Mouse (Mus musculus) sigmoid colon, adult 10 weeks (tissue): ENCODE results near the gene Olfr723. TPM values are rescaled to one million over a fixed set of nuclear protein-coding genes. Genes with fewer than 3 reads are reported as not detected.

Source experiments
- polyA plus RNA-seq: library from polyadenylated mRNA; stranded (reverse); fragments of 350-450 nt; fragmentation: Illumina TruSeq; extraction: RNeasy Lipid Tissue Mini Kit (QIAGEN cat#74804); gene quantifications from one replicate; pipeline ENCODE4 v1.2.3, GENCODE M21; 2014; ENCODE audit warnings: low read depth, low replicate concordance

The Olfr723 gene
- not detected for polyA plus RNA-seq

GRCm38 (mm10) chr14:49931687-49932086 lies at the start of gene Olfr723:
Gene Olfr723, minus strand, starts transcription at chr14:49931787.

GRCm38 (mm10) chr14:49963174-49963573 lies 31.6 kb upstream of the Olfr723 start, which contains the start of gene Olfr724:
Gene Olfr724, minus strand, starts transcription at chr14:49963274.

GRCm38 (mm10) chr14:49901899-49902298 lies 29.7 kb downstream of the Olfr723 start, which contains the start of gene Olfr722:
Gene Olfr722, minus strand, starts transcription at chr14:49901999.

Other genes starting within 250 kb of the Olfr723 start
- 8.5 TPM for gene Armh4, start 148.4 kb downstream of the Olfr723 start, polyA plus RNA-seq
- not detected for gene Olfr722, start 29.8 kb downstream of the Olfr723 start, polyA plus RNA-seq
- not detected for gene Olfr724, start 31.5 kb upstream of the Olfr723 start, polyA plus RNA-seq
- gene Olfr725, start 108.6 kb upstream of the Olfr723 start, polyA plus RNA-seq = not detected
- not detected for gene Olfr726, start 159.2 kb upstream of the Olfr723 start, polyA plus RNA-seq
- gene Olfr727, start 191.4 kb upstream of the Olfr723 start, polyA plus RNA-seq = not detected
- gene Olfr728, start 210.9 kb upstream of the Olfr723 start, polyA plus RNA-seq = not detected
- gene Olfr729, start 221.1 kb upstream of the Olfr723 start, polyA plus RNA-seq = not detected